Mouse (Mus musculus) adrenal gland, adult 18-20 months (tissue): ENCODE measurements at regions not wholly inside any gene's neighbourhood (a gene's known extent, or its start where the extent isn't known, plus 50 kb on each side); places are given as distances from the start of the nearest gene placed in this dataset.

Experiments used
- DNase-seq, 2 experiments: peaks; one replicate each; pipeline ENCODE4 v3.0.0; 2021 to 2022; ENCODE audit warnings: low spot score in 2 of 2

DNA sequence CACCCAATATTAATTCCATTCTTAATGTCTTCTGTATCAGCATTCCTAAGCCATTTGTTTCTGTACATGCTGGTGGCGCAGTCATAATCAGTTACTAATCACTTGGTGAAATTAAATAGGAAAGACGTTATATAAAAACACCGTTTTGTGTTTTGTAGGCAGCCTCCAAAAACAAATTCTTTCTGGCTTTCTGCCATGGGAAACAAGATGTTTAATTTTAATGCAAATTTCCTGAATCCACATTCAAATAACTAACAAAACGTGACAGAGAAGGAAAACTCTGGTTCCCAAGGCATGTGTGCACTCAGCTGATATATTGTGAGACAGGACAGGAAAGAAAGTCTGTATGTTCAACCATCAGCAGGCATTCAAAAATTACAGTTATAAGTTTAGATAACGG, 97.6 kb downstream of the Lyplal1 start:
- no peak for DNase-seq

DNA sequence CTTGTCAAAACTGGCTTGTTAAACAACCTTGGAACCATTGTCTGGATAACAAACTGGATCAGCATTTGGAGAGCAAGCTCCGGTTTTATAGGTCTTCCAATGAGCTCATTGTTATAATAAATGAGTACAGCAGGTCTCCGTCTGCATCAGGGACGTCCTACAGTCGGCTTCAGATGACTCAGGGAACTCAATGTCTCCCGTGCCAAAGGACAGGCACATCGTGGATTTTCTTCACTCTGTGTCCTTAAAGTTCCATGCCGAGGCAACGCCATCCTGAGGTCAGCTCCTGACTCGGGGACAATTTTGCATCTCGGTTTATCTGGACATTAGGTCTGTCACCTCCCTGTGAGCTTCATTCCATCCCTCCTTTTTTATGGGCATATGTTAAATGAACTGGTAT, 85.2 kb downstream of the Lyplal1 start:
- DNase-seq, result peak; percentile 6 to 19

DNA sequence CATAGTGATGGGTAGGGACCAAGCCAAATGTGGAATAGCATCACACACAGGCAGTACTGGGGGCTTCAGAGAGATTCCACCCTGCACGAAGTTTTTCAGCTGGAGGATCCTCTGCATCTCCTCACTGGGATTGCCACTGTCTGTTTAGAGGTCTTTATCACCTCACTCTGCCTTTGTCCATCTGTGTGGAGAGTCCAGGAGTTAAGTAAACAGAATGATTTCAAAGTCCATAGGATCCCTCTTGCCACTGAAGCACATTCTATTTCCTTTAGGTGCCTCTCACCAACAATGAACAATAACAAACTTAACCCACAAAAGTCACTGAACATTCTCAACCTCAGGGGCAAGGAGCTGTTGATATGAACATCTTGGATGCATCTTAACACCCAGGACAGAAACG, 82.7 kb downstream of the Lyplal1 start:
- DNase-seq, result no peak
